Mouse (Mus musculus) kidney, postnatal 25 days (tissue): ENCODE measurements around the gene Olfr1053.
"Not testable (repeated sequence)": the region's sequence is repeated elsewhere in the genome, so short reads cannot be mapped to it uniquely, and the experiment has no call there.

Source experiments
- DNase-seq, 2 experiments: peaks; one replicate each; pipeline ENCODE4 v3.0.0; 2021; ENCODE audit warnings: mixed read lengths in 2 of 2

Gene Olfr1053

GRCm38 (mm10) chr2:86315184-86315583 is at the start of gene Olfr1053:
Gene Olfr1053 (minus strand): TSS chr2:86315284.
- no peak for DNase-seq

GRCm38 (mm10) chr2:86362369-86362768 is 47.3 kb upstream of the Olfr1053 start, which contains the start of gene Olfr1056:
Gene Olfr1056 (minus strand): TSS chr2:86362469.
- DNase-seq = no peak

- DNase-seq = not testable (repeated sequence)
Measured at GRCm38 (mm10) chr2:86351751-86352150, 36.7 kb upstream of the Olfr1053 start.

- DNase-seq = no peak
Measured at GRCm38 (mm10) chr2:86350184-86350583, 35.1 kb upstream of the Olfr1053 start, which contains the start of gene Olfr1055. Gene Olfr1055 (minus strand): TSS chr2:86350284.

- no peak for DNase-seq
Measured at GRCm38 (mm10) chr2:86335333-86335732, 20.2 kb upstream of the Olfr1053 start, which contains the start of gene Olfr1054. Gene Olfr1054 (minus strand): TSS chr2:86335433.

- DNase-seq = no peak
Measured at GRCm38 (mm10) chr2:86292155-86292554, 22.9 kb downstream of the Olfr1053 start, which contains the start of gene Olfr1052. Gene Olfr1052 (plus strand): TSS chr2:86292455.

GRCm38 (mm10) chr2:86278988-86279387 is 36.1 kb downstream of the Olfr1053 start, which contains the start of gene Olfr1051:
Gene Olfr1051 (minus strand): TSS chr2:86279088.
- DNase-seq = not testable (repeated sequence)
